Comparison of ENCODE assay signal across 19 mouse cellular contexts in the genomic region with DNA sequence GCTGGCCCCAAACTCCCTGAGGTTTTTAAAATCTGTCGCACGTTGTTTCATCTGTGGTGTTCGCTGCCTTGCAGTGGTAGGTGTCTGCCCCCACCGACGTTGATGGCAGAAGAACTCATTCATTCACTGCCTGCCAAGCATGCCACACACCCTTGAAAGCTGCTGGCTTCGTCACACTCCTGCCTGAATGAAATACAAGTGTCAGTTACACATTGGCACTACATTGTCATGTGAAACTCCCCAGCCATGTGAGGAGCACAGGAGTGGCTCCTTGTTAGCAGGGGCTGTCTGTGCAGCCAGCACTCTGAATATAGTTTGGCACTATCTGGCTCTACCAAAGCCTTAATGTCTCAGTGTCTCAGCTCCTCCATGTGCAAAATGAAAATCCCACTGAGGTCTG.
A peak's percentile ranks its signal among the peaks of the same experiment; 100 is the strongest.
DNase-seq lines count a peak whose midpoint lies in the region; ATAC-seq and TF ChIP-seq lines count a peak whose summit lies in the region.
"Had no signal": no experiment of that assay in that cellular context is flagged by ENCODE, and none has a peak within 500 bp of the region (broad histone marks: within the 10 kb centered on the region; RNA-seq: fewer than 3 reads in every experiment).

No protein-coding gene starts in this region.

- no peaks in the 10 kb centered on the region for H3K27me3 ChIP-seq in forebrain, embryonic 14.5 days (replicated peaks; ENCODE audit: control insufficient read depth, insufficient read depth, low read length)
- no peaks in the 10 kb centered on the region for H3K27me3 ChIP-seq in forebrain, embryonic 11.5 days (ENCODE audit: control insufficient read depth, insufficient read depth, low read length)
- no peaks in the 10 kb centered on the region for H3K27me3 ChIP-seq in heart, postnatal 0 days (ENCODE audit: control insufficient read depth, insufficient read depth, low read length)
- no peaks in the 10 kb centered on the region for H3K27me3 ChIP-seq in forebrain, embryonic 16.5 days (replicated peaks; ENCODE audit: control insufficient read depth, insufficient read depth, low read length)
- H3K27me3 ChIP-seq in intestine, embryonic 16.5 days (replicated peaks; ENCODE audit: control insufficient read depth, insufficient read depth, low read length): no peaks in the 10 kb centered on the region
- H3K27me3 ChIP-seq: embryonic facial prominence, embryonic 13.5 days; hindbrain, embryonic 15.5 days had no signal

- WGBS in forebrain, embryonic 14.5 days: 38% methylated on average over 6 of the region's 6 CpGs
- WGBS in forebrain, embryonic 11.5 days: 83% methylated on average over 6 of the region's 6 CpGs
- 54% methylated on average over 6 of the region's 6 CpGs for WGBS in heart, postnatal 0 days
- WGBS in forebrain, embryonic 16.5 days: 33% methylated on average over 6 of the region's 6 CpGs
- WGBS in intestine, embryonic 16.5 days: 75% methylated on average over 6 of the region's 6 CpGs

- peak; percentile 60; the same call in 1 of the 2 replicates for ATAC-seq in forebrain, embryonic 14.5 days
- ATAC-seq in forebrain, embryonic 11.5 days (replicated peaks; ENCODE audit: low FRiP score): no peak
- 0 out of 2 replicates have a peak, but pooled peaks have one; percentile 8 for ATAC-seq in heart, postnatal 0 days (ENCODE audit: insufficient read depth, low read depth)
- peak; percentile 63; the same call in 1 of the 2 replicates for ATAC-seq in forebrain, embryonic 16.5 days
- ATAC-seq in intestine, embryonic 16.5 days: no peak

- no peak overlapping the region for H3K4me2 ChIP-seq in forebrain, embryonic 14.5 days (ENCODE audit: low read length)
- H3K4me2 ChIP-seq in forebrain, embryonic 11.5 days (ENCODE audit: low read depth, low read length, severe bottlenecking): no peak overlapping the region
- H3K4me2 ChIP-seq in heart, postnatal 0 days (ENCODE audit: low read depth, low read length): no peak overlapping the region
- no peak overlapping the region for H3K4me2 ChIP-seq in forebrain, embryonic 16.5 days (ENCODE audit: low read length)
- H3K4me2 ChIP-seq in intestine, embryonic 16.5 days (ENCODE audit: low read depth, low read length): no peak overlapping the region
- H3K4me2 ChIP-seq: embryonic facial prominence, embryonic 13.5 days; hindbrain, embryonic 15.5 days had no signal

- no peak for TF ChIP-seq EP300 in heart, postnatal 0 days (IDR thresholded peaks at IDR 0.05; ENCODE audit: low read depth)

- H3K9me3 ChIP-seq in forebrain, embryonic 14.5 days (replicated peaks; ENCODE audit: control insufficient read depth, low read length): no peaks in the 10 kb centered on the region
- no peaks in the 10 kb centered on the region for H3K9me3 ChIP-seq in forebrain, embryonic 11.5 days (ENCODE audit: control insufficient read depth, low read length)
- H3K9me3 ChIP-seq in heart, postnatal 0 days (replicated peaks; ENCODE audit: control insufficient read depth, low read length): no peaks in the 10 kb centered on the region
- no peaks in the 10 kb centered on the region for H3K9me3 ChIP-seq in forebrain, embryonic 16.5 days (ENCODE audit: control insufficient read depth, low read length)
- H3K9me3 ChIP-seq in intestine, embryonic 16.5 days (ENCODE audit: control insufficient read depth, low read length): no peaks in the 10 kb centered on the region
- H3K9me3 ChIP-seq: embryonic facial prominence, embryonic 13.5 days; heart, embryonic 10.5 days; hindbrain, embryonic 15.5 days had no signal

- DNase-seq in forebrain, embryonic 14.5 days (ENCODE audit: low spot score): peak; percentile 60
- DNase-seq in forebrain, embryonic 11.5 days (ENCODE audit: low spot score): no peak
- no peak for DNase-seq in heart, postnatal 0 days (ENCODE audit: low spot score)
- no peak for DNase-seq in heart, postnatal 14 days
- DNase-seq in brain, adult 2 months (ENCODE audit: low read depth, low spot score): peak; percentile 51
- DNase-seq: adrenal gland, adult 2 months; adrenal gland, postnatal 25 days; cerebellum, adult 11 months; cerebellum, adult 9-10 months; cerebellum, postnatal 36 days; gastrocnemius, postnatal 36 days; heart, adult 11 months; kidney, adult 18-20 months; kidney, postnatal 10 days had no signal

- intact Hi-C loops in heart, postnatal 14 days (cut with DNase I): no loop called here

- no peaks in the 10 kb centered on the region for H3K36me3 ChIP-seq in forebrain, embryonic 14.5 days (ENCODE audit: control insufficient read depth, insufficient read depth, low read length)
- H3K36me3 ChIP-seq in forebrain, embryonic 11.5 days (ENCODE audit: control insufficient read depth, insufficient read depth, low read length): no peaks in the 10 kb centered on the region
- no peaks in the 10 kb centered on the region for H3K36me3 ChIP-seq in heart, postnatal 0 days (replicated peaks; ENCODE audit: control insufficient read depth, insufficient read depth, low read length)
- no peaks in the 10 kb centered on the region for H3K36me3 ChIP-seq in forebrain, embryonic 16.5 days (ENCODE audit: control insufficient read depth, insufficient read depth)
- no peaks in the 10 kb centered on the region for H3K36me3 ChIP-seq in intestine, embryonic 16.5 days (ENCODE audit: control insufficient read depth, insufficient read depth, low read length)
- H3K36me3 ChIP-seq: embryonic facial prominence, embryonic 13.5 days; heart, embryonic 10.5 days; hindbrain, embryonic 15.5 days had no signal

- no peak overlapping the region for H3K27ac ChIP-seq in forebrain, embryonic 14.5 days (ENCODE audit: low read depth, low read length)
- H3K27ac ChIP-seq in forebrain, embryonic 11.5 days (ENCODE audit: low read depth, low read length): no peak overlapping the region
- H3K27ac ChIP-seq in heart, postnatal 0 days (ENCODE audit: low read depth): no peak overlapping the region
- H3K27ac ChIP-seq in forebrain, embryonic 16.5 days (ENCODE audit: low read length): no peak overlapping the region
- H3K27ac ChIP-seq in intestine, embryonic 16.5 days (ENCODE audit: low read length): no peak overlapping the region
- H3K27ac ChIP-seq: embryonic facial prominence, embryonic 13.5 days; heart, embryonic 10.5 days; hindbrain, embryonic 15.5 days had no signal

- H3K4me3 ChIP-seq in forebrain, embryonic 14.5 days (ENCODE audit: low read depth, low read length): no peak overlapping the region
- no peak overlapping the region for H3K4me3 ChIP-seq in forebrain, embryonic 11.5 days (ENCODE audit: low read depth, low read length)
- no peak overlapping the region for H3K4me3 ChIP-seq in heart, postnatal 0 days (ENCODE audit: low read depth, low read length)
- H3K4me3 ChIP-seq in forebrain, embryonic 16.5 days (replicated peaks; ENCODE audit: low read length): no peak overlapping the region
- no peak overlapping the region for H3K4me3 ChIP-seq in intestine, embryonic 16.5 days (ENCODE audit: low read length)
- H3K4me3 ChIP-seq: embryonic facial prominence, embryonic 13.5 days; heart, embryonic 10.5 days; hindbrain, embryonic 15.5 days had no signal

- no peak overlapping the region for H3K9ac ChIP-seq in forebrain, embryonic 14.5 days (ENCODE audit: low read length)
- H3K9ac ChIP-seq in forebrain, embryonic 11.5 days (ENCODE audit: low read length): no peak overlapping the region
- no peak overlapping the region for H3K9ac ChIP-seq in heart, postnatal 0 days (replicated peaks; ENCODE audit: low read depth, low read length)
- H3K9ac ChIP-seq in forebrain, embryonic 16.5 days (replicated peaks; ENCODE audit: low read depth, low read length): no peak overlapping the region
- H3K9ac ChIP-seq in intestine, embryonic 16.5 days (ENCODE audit: low read depth, low read length): no peak overlapping the region
- H3K9ac ChIP-seq: embryonic facial prominence, embryonic 13.5 days; hindbrain, embryonic 15.5 days had no signal

- no peak for TF ChIP-seq CTCF in heart, postnatal 0 days (IDR thresholded peaks at IDR 0.05; ENCODE audit: low read depth)

- no peaks in the 10 kb centered on the region for H3K4me1 ChIP-seq in forebrain, embryonic 14.5 days (ENCODE audit: control insufficient read depth, insufficient read depth, low read length)
- no peaks in the 10 kb centered on the region for H3K4me1 ChIP-seq in forebrain, embryonic 11.5 days (replicated peaks; ENCODE audit: control insufficient read depth, insufficient read depth, low read length)
- H3K4me1 ChIP-seq in heart, postnatal 0 days (ENCODE audit: control insufficient read depth, insufficient read depth): no peaks in the 10 kb centered on the region
- peaks cover 5% of the 10 kb centered on the region for H3K4me1 ChIP-seq in forebrain, embryonic 16.5 days (replicated peaks; ENCODE audit: control insufficient read depth, insufficient read depth, low read length)
- no peaks in the 10 kb centered on the region for H3K4me1 ChIP-seq in intestine, embryonic 16.5 days (ENCODE audit: control insufficient read depth, insufficient read depth, low read length)
- H3K4me1 ChIP-seq: embryonic facial prominence, embryonic 13.5 days; heart, embryonic 10.5 days had no signal

Comparison
In these comparisons a context has a peak if more than half of its experiments do, and no peak if none do; other contexts are left out.
1. ATAC-seq: peak in forebrain, embryonic 14.5 days (single experiment), heart, postnatal 0 days (single experiment) and forebrain, embryonic 16.5 days (single experiment); none in forebrain, embryonic 11.5 days (single experiment) and intestine, embryonic 16.5 days (single experiment).
2. DNase-seq: peak in forebrain, embryonic 14.5 days (single experiment) and brain, adult 2 months (single experiment); none in forebrain, embryonic 11.5 days (single experiment), heart, postnatal 0 days (single experiment) and heart, postnatal 14 days (0 of 2).